9 mouse cellular contexts compared by ENCODE assay signal in genomic region chr7:98490328-98490727, GRCm38 (mm10). TPM values are rescaled to one million over a fixed set of nuclear protein-coding genes. Genes with fewer than 3 reads are reported as not detected.
A peak's percentile ranks its signal among the peaks of the same experiment; 100 is the strongest.
DNase-seq lines count a peak whose midpoint lies in the region; ATAC-seq and TF ChIP-seq lines count a peak whose summit lies in the region.
"Had no signal": no experiment of that assay in that cellular context is flagged by ENCODE, and none has a peak within 500 bp of the region (broad histone marks: within the 10 kb centered on the region; RNA-seq: fewer than 3 reads in every experiment).

No protein-coding gene starts in this region.

- no peak for TF ChIP-seq CTCF in heart, adult 2 months (IDR thresholded peaks at IDR 0.05)
- TF ChIP-seq CTCF in CH12.LX (conservative IDR thresholded peaks at IDR 0.05 in 1 of 2, IDR thresholded peaks at IDR 0.05 in 1 of 2; ENCODE audit: low read depth in 2 of 2, low read length in 2 of 2) = no peak

- H3K4me2 ChIP-seq in CH12.LX (ENCODE audit: insufficient read depth, low read depth, poor library complexity, severe bottlenecking) = peak overlapping the region; percentile 54
- peak overlapping the region; percentile 77 for H3K4me2 ChIP-seq in heart, embryonic 16.5 days (ENCODE audit: low read depth, low read length)
- H3K4me2 ChIP-seq in liver, embryonic 16.5 days (ENCODE audit: low read depth, low read length) = peak overlapping the region; percentile 62

- no peaks in the 10 kb centered on the region for H3K27me3 ChIP-seq in heart, adult 2 months (ENCODE audit: control insufficient read depth, insufficient read depth, low read length)
- H3K27me3 ChIP-seq in CH12.LX (replicated peaks) = no peaks in the 10 kb centered on the region
- no peaks in the 10 kb centered on the region for H3K27me3 ChIP-seq in heart, embryonic 16.5 days (ENCODE audit: control insufficient read depth, insufficient read depth, low read length)
- peaks cover 24% of the 10 kb centered on the region for H3K27me3 ChIP-seq in liver, embryonic 16.5 days (ENCODE audit: control insufficient read depth, insufficient read depth, low read depth, low read length)

- H3K79me2 ChIP-seq in heart, adult 2 months (replicated peaks; ENCODE audit: control insufficient read depth, insufficient read depth, low read length) = no peaks in the 10 kb centered on the region; the same call in 1 of the 2 replicates
- no peaks in the 10 kb centered on the region for H3K79me2 ChIP-seq in CH12.LX (replicated peaks; ENCODE audit: control insufficient read depth, extremely low read depth, insufficient read depth, poor library complexity, severe bottlenecking)

- TF ChIP-seq POLR2A in heart, adult 2 months (IDR thresholded peaks at IDR 0.05; ENCODE audit: insufficient read depth, low read depth, low read length) = no peak
- no peak for TF ChIP-seq POLR2A in CH12.LX (IDR thresholded peaks at IDR 0.05; ENCODE audit: low read depth, low read length)

- peak overlapping the region; percentile 90 for H3K4me3 ChIP-seq in heart, adult 2 months
- peak overlapping the region; percentile 58 to 72 (median 63) for H3K4me3 ChIP-seq in CH12.LX (replicated peaks in 1 of 3; ENCODE audit: low read depth in 2 of 3, low read length in 2 of 3, poor library complexity in 1 of 3)
- H3K4me3 ChIP-seq in heart, embryonic 16.5 days (ENCODE audit: low read length) = peak overlapping the region; percentile 64
- peak overlapping the region; percentile 50 for H3K4me3 ChIP-seq in liver, embryonic 16.5 days (ENCODE audit: low read depth, low read length)

- H3K9me3 ChIP-seq in CH12.LX (replicated peaks; ENCODE audit: low read length) = no peaks in the 10 kb centered on the region
- H3K9me3 ChIP-seq in heart, embryonic 16.5 days (replicated peaks; ENCODE audit: control insufficient read depth, low read length) = no peaks in the 10 kb centered on the region
- H3K9me3 ChIP-seq in liver, embryonic 16.5 days (replicated peaks; ENCODE audit: control insufficient read depth, low read length) = no peaks in the 10 kb centered on the region

- no peak for ATAC-seq in heart, embryonic 16.5 days (replicated peaks; ENCODE audit: extremely low read depth, insufficient read depth, low FRiP score)
- no peak for ATAC-seq in liver, embryonic 16.5 days (ENCODE audit: low read depth)

- 31% methylated on average over 4 of the region's 4 CpGs for WGBS in heart, adult 2 months
- 45% methylated on average over 4 of the region's 4 CpGs for WGBS in heart, embryonic 16.5 days
- WGBS in liver, embryonic 16.5 days (ENCODE audit: insufficient replicate concordance) = 48% methylated on average over 4 of the region's 4 CpGs

- no peak for TF ChIP-seq EP300 in heart, adult 2 months (IDR thresholded peaks at IDR 0.05; ENCODE audit: insufficient read depth, low read depth, low read length)
- no peak for TF ChIP-seq EP300 in CH12.LX (IDR thresholded peaks at IDR 0.05; ENCODE audit: low read length)

- peak in 1 of 2 experiments; percentile 49 for DNase-seq in heart, adult 2 months
- no peak for DNase-seq in heart, adult 8-10 months (ENCODE audit: low spot score)
- no peak for DNase-seq in CH12.LX (ENCODE audit: extremely low read depth)
- no peak for DNase-seq in urinary bladder, adult 2 months (ENCODE audit: low spot score)
- no peak for DNase-seq in right cerebral cortex, postnatal 25 days
- no peak for DNase-seq in layer of hippocampus, adult 9-10 months (ENCODE audit: low spot score)

- intact Hi-C loops in heart, adult 2 months (cut with DNase I) = loop anchor here (2.0 kb wide), 1 partner anchor 52 kb away; no protein-coding TSS in a partner anchor

- H3K27ac ChIP-seq in heart, adult 2 months = peak overlapping the region; percentile 81
- H3K27ac ChIP-seq in CH12.LX (ENCODE audit: insufficient read depth, low read depth) = no peak overlapping the region; the same call in 1 of the 2 replicates
- H3K27ac ChIP-seq in heart, embryonic 16.5 days (ENCODE audit: low read length) = no peak overlapping the region
- no peak overlapping the region for H3K27ac ChIP-seq in liver, embryonic 16.5 days (ENCODE audit: low read length)

- no peak for TF ChIP-seq RAD21 in CH12.LX (IDR thresholded peaks at IDR 0.05; ENCODE audit: low read depth, low read length)

- peak overlapping the region; percentile 89 for H3K9ac ChIP-seq in heart, adult 2 months (ENCODE audit: low read depth, low read length)
- peak overlapping the region; percentile 51 for H3K9ac ChIP-seq in CH12.LX (ENCODE audit: insufficient read depth, low read depth)
- peak overlapping the region; percentile 57 for H3K9ac ChIP-seq in heart, embryonic 16.5 days (ENCODE audit: low read length)
- H3K9ac ChIP-seq in liver, embryonic 16.5 days (ENCODE audit: low read depth, low read length) = no peak overlapping the region

- H3K4me1 ChIP-seq in heart, adult 2 months (ENCODE audit: control insufficient read depth, insufficient read depth, low read length) = peaks cover 16% of the 10 kb centered on the region
- H3K4me1 ChIP-seq in CH12.LX (ENCODE audit: control insufficient read depth in 1 of 2, insufficient read depth in 2 of 2) = peaks cover 43 to 88% of the 10 kb centered on the region in 2 experiments
- peaks cover 20% of the 10 kb centered on the region for H3K4me1 ChIP-seq in heart, embryonic 16.5 days (ENCODE audit: control insufficient read depth, insufficient read depth, low read length)
- H3K4me1 ChIP-seq in liver, embryonic 16.5 days (ENCODE audit: control insufficient read depth, low read depth, low read length) = peaks cover 5% of the 10 kb centered on the region

- in situ Hi-C loops in CH12.LX (cut with MboI; ENCODE audit: low pct_ligation_motif_present, low pct_unique_long_range_greater_than_20kb, low sequenced_read_pairs) = no loop called here

- dilution Hi-C loops in CH12.LX (cut with MboI; ENCODE audit: extremely low pct_ligation_motif_present, extremely low pct_unique_long_range_greater_than_20kb, low sequenced_read_pairs) = no loop called here

- H3K36me3 ChIP-seq in heart, adult 2 months (ENCODE audit: control insufficient read depth, insufficient read depth, low read length) = no peaks in the 10 kb centered on the region
- H3K36me3 ChIP-seq in CH12.LX (replicated peaks in 1 of 2; ENCODE audit: control insufficient read depth in 1 of 2, insufficient read depth in 1 of 2, low read length in 1 of 2) = peaks cover 10 to 16% of the 10 kb centered on the region in 2 experiments
- no peaks in the 10 kb centered on the region for H3K36me3 ChIP-seq in heart, embryonic 16.5 days (ENCODE audit: control insufficient read depth, insufficient read depth)
- no peaks in the 10 kb centered on the region for H3K36me3 ChIP-seq in liver, embryonic 16.5 days (ENCODE audit: control insufficient read depth, insufficient read depth)

TF ChIP-seq in CH12.LX, 34 proteins besides CTCF, POLR2A, EP300 and RAD21:
- TF ChIP-seq ELF1 (IDR thresholded peaks at IDR 0.05; ENCODE audit: low read depth, low read length) = no peak
- no peak for TF ChIP-seq ZC3H11A (IDR thresholded peaks at IDR 0.05; ENCODE audit: low read depth, low read length)
- TF ChIP-seq MAFK (IDR thresholded peaks at IDR 0.05; ENCODE audit: insufficient replicate concordance, low read length) = no peak
- no peak for TF ChIP-seq ZNF384 (IDR thresholded peaks at IDR 0.05; ENCODE audit: low read depth, low read length)
- no peak for TF ChIP-seq USF1 (IDR thresholded peaks at IDR 0.05; ENCODE audit: low read depth, low read length)
- TF ChIP-seq JUN (IDR thresholded peaks at IDR 0.05; ENCODE audit: insufficient read depth, low read depth, low read length) = no peak
- TF ChIP-seq JUND (conservative IDR thresholded peaks at IDR 0.05; ENCODE audit: low read depth, low read length) = no peak
- TF ChIP-seq BHLHE40 (IDR thresholded peaks at IDR 0.05; ENCODE audit: low read depth, low read length) = no peak
- TF ChIP-seq MXI1 (IDR thresholded peaks at IDR 0.05; ENCODE audit: low read depth, low read length) = no peak
- no peak for TF ChIP-seq CHD1 (IDR thresholded peaks at IDR 0.05; ENCODE audit: low read depth, low read length)
- TF ChIP-seq E2F4 (IDR thresholded peaks at IDR 0.05; ENCODE audit: insufficient replicate concordance, low read depth, low read length) = no peak

RNA-seq across cellular contexts. Expression of gene Lrrc32, which starts 1.2 kb away (rescaled TPM):
- total RNA-seq in heart, adult 2 months (2021) = 10 to 100 TPM; 13.6 to 13.7 TPM
- 14.5 and 21.9 TPM in 2 replicates for polyA plus RNA-seq in heart, adult 2 months (2012; rRNA removed)
- total RNA-seq in heart, adult 8-10 months (2022) = 10 to 100 TPM in 3 of 4 experiments, 1 to 10 TPM in 1; 7.7 to 17.3 (median 12.2) TPM
- 5.3 and 5.4 TPM in 2 replicates for total RNA-seq in CH12.LX (2012; rRNA removed)
- 1.6 and 2.3 TPM in 2 replicates for total RNA-seq in CH12.LX (2014; rRNA removed)
- 18.0 and 23.7 TPM in 2 replicates for polyA plus RNA-seq in CH12.LX (2012; ENCODE audit: insufficient read length, low read depth)
- 7.7 and 8.3 TPM in 2 replicates for polyA plus RNA-seq in heart, embryonic 16.5 days (2015; fragmentation: Nextera tagmentation; extraction: Ambion mirVana)
- 4.6 and 7.1 TPM in 2 replicates for polyA plus RNA-seq in liver, embryonic 16.5 days (2015; fragmentation: Nextera tagmentation; extraction: Ambion mirVana)
- polyA plus RNA-seq in urinary bladder, adult 2 months (2012; rRNA removed) = 12.6 and 17.6 TPM in 2 replicates

RNA-seq across cellular contexts. Expression of gene Gucy2d, which starts 50.1 kb away (rescaled TPM):
- under 1 TPM in 1 of 2 experiments, not detected in 1; 0.21 TPM for total RNA-seq in heart, adult 2 months (2021)
- polyA plus RNA-seq in heart, adult 2 months (2012; rRNA removed) = 0.20 TPM in 1 of 2 replicates, not detected in the other
- under 1 TPM in 3 of 4 experiments, not detected in 1; 0.12 to 0.20 (median 0.16) TPM for total RNA-seq in heart, adult 8-10 months (2022)
- not detected in 2 replicates for total RNA-seq in CH12.LX (2012; rRNA removed)
- total RNA-seq in CH12.LX (2014; rRNA removed) = not detected in 2 replicates
- not detected in 2 replicates for polyA plus RNA-seq in CH12.LX (2012; ENCODE audit: insufficient read length, low read depth)
- polyA plus RNA-seq in heart, embryonic 16.5 days (2015; fragmentation: Nextera tagmentation; extraction: Ambion mirVana) = not detected in 2 replicates
- polyA plus RNA-seq in liver, embryonic 16.5 days (2015; fragmentation: Nextera tagmentation; extraction: Ambion mirVana) = not detected in 2 replicates
- polyA plus RNA-seq in urinary bladder, adult 2 months (2012; rRNA removed) = 0.10 and 0.17 TPM in 2 replicates
- polyA plus RNA-seq: C2C12 had no signal
